Mouse (Mus musculus): ENCODE data around the gene Gpc2. TPM values are rescaled to one million over a fixed set of nuclear protein-coding genes. Genes with fewer than 3 reads are reported as not detected.

Gene Gpc2
- total and polyA plus RNA-seq, 3 experiments: 0.04 TPM; not detected in 2

- Histone ChIP-seq H3K4me1 (ENCODE audit: control insufficient read depth in 1 of 2, insufficient read depth in 2 of 2, low read length in 2 of 2) (peaks cover 12 to 53% of the 10 kb centered on the region in 2 experiments), H3K27ac (ENCODE audit: control insufficient read depth, low read depth, low read length) (peak overlapping the region; percentile 73), H3K9ac (ENCODE audit: control insufficient read depth, low read depth, low read length, poor library complexity, severe bottlenecking) (peak overlapping the region; percentile 80), H3K4me3 (ENCODE audit: control insufficient read depth in 1 of 2, insufficient read depth in 1 of 2, low read depth in 2 of 2, low read length in 2 of 2) (peak overlapping the region; percentile 68 to 84), H3K27me3 (ENCODE audit: control insufficient read depth in 1 of 2, insufficient read depth in 2 of 2, low read length in 2 of 2) (no peaks in the 10 kb centered on the region; a peak in 1 of 4 replicates), H3K79me2 (ENCODE audit: control insufficient read depth, insufficient read depth, low read length, poor library complexity) (peaks cover 15% of the 10 kb centered on the region), H3K9me3 (replicated peaks; ENCODE audit: insufficient read depth, low read length) (no peaks in the 10 kb centered on the region), H3K36me3 (ENCODE audit: control insufficient read depth in 1 of 2, insufficient read depth in 2 of 2, low read length in 2 of 2) (peaks cover 3 to 52% of the 10 kb centered on the region in 2 experiments; a peak in 3 of 4 replicates)
- no peak for DNase-seq (ENCODE audit: low read depth, low spot score)
- TF ChIP-seq ETS1 (IDR thresholded peaks at IDR 0.05; ENCODE audit: low read depth, low read length): no peak
- TF ChIP-seq ZMIZ1 (IDR thresholded peaks at IDR 0.05; ENCODE audit: low read depth, low read length): peak; percentile 32; the same call in 1 of the 2 replicates
- peak; percentile 31 for TF ChIP-seq POLR2AphosphoS2 (IDR thresholded peaks at IDR 0.05; ENCODE audit: low read length)
These were observed 23.7 kb downstream of the Gpc2 start for GRCm38 (mm10) chr5:138256094-138256467.

- Histone ChIP-seq H3K4me3 (ENCODE audit: control insufficient read depth in 1 of 2, insufficient read depth in 1 of 2, low read depth in 2 of 2, low read length in 2 of 2) (peak within 1 kb of the TSS; percentile 68 to 84), H3K36me3 (ENCODE audit: control insufficient read depth in 1 of 2, insufficient read depth in 2 of 2, low read length in 2 of 2) (peaks cover 3 to 48% of the 10 kb centered on the region in 2 experiments; a peak in 3 of 4 replicates), H3K4me1 (ENCODE audit: control insufficient read depth in 1 of 2, insufficient read depth in 2 of 2, low read length in 2 of 2) (peaks cover 12 to 49% of the 10 kb centered on the region in 2 experiments), H3K9ac (ENCODE audit: control insufficient read depth, low read depth, low read length, poor library complexity, severe bottlenecking) (peak within 1 kb of the TSS; percentile 80), H3K9me3 (replicated peaks; ENCODE audit: insufficient read depth, low read length) (no peaks in the 10 kb centered on the region), H3K27ac (ENCODE audit: control insufficient read depth, low read depth, low read length) (peak within 1 kb of the TSS; percentile 78), H3K27me3 (ENCODE audit: control insufficient read depth in 1 of 2, insufficient read depth in 2 of 2, low read length in 2 of 2) (no peaks in the 10 kb centered on the region; a peak in 1 of 4 replicates), H3K79me2 (ENCODE audit: control insufficient read depth, insufficient read depth, low read length, poor library complexity) (peaks cover 13% of the 10 kb centered on the region)
- peak; percentile 98 for DNase-seq (ENCODE audit: low read depth, low spot score)
- peak; percentile 91 for TF ChIP-seq TBP (IDR thresholded peaks at IDR 0.05; ENCODE audit: low read depth, low read length)
- peak; percentile 87 for TF ChIP-seq NRF1 (IDR thresholded peaks at IDR 0.05; ENCODE audit: insufficient read depth, low read depth, low read length, poor library complexity, severe bottlenecking)
- no peak for TF ChIP-seq TAL1 (IDR thresholded peaks at IDR 0.05; ENCODE audit: low read length)
- TF ChIP-seq USF1 (IDR thresholded peaks at IDR 0.05; ENCODE audit: low read depth, low read length): peak; percentile 97
- peak; percentile 7; the same call in 1 of the 2 replicates for TF ChIP-seq RAD21 (IDR thresholded peaks at IDR 0.05; ENCODE audit: low read depth, low read length)
- no peak; the same call in 1 of the 2 replicates for TF ChIP-seq KAT2A (conservative IDR thresholded peaks at IDR 0.05; ENCODE audit: low read depth, low read length)
- TF ChIP-seq MYC (IDR thresholded peaks at IDR 0.05; ENCODE audit: low read depth, low read length): peak; percentile 97
- peak; percentile 95 for TF ChIP-seq POLR2AphosphoS2 (IDR thresholded peaks at IDR 0.05; ENCODE audit: low read length)
- peak; percentile 88 for TF ChIP-seq MAX (IDR thresholded peaks at IDR 0.05; ENCODE audit: low read length)
- peak; percentile 94 for TF ChIP-seq MXI1 (IDR thresholded peaks at IDR 0.05; ENCODE audit: low read depth, low read length)
- no peak for TF ChIP-seq CTCF (IDR thresholded peaks at IDR 0.05 in 2 of 3, conservative IDR thresholded peaks at IDR 0.05 in 1 of 3; ENCODE audit: control insufficient read depth in 1 of 3, insufficient read depth in 1 of 3, low read depth in 2 of 3, low read length in 3 of 3, poor library complexity in 1 of 3, severe bottlenecking in 1 of 3)
- TF ChIP-seq NELFE (IDR thresholded peaks at IDR 0.05; ENCODE audit: low read depth, low read length): peak; percentile 90
- TF ChIP-seq ZC3H11A (IDR thresholded peaks at IDR 0.05; ENCODE audit: low read depth, low read length): no peak
- TF ChIP-seq SMC3 (IDR thresholded peaks at IDR 0.05; ENCODE audit: low read depth, low read length): peak; percentile 28; the same call in 1 of the 2 replicates
- no peak for TF ChIP-seq MEF2A (IDR thresholded peaks at IDR 0.05; ENCODE audit: extremely low read depth, insufficient replicate concordance, low read depth, low read length, poor library complexity, severe bottlenecking)
- peak; percentile 87 for TF ChIP-seq SIN3A (IDR thresholded peaks at IDR 0.05; ENCODE audit: low read length)
- 0 out of 2 replicates have a peak, but pooled peaks have one; percentile 17 for TF ChIP-seq UBTF (IDR thresholded peaks at IDR 0.05; ENCODE audit: borderline replicate concordance, insufficient read depth, low read depth, low read length)
- TF ChIP-seq BHLHE40 (IDR thresholded peaks at IDR 0.05; ENCODE audit: borderline replicate concordance, low read depth, low read length): peak; percentile 35; the same call in 1 of the 2 replicates
- peak; percentile 91 for TF ChIP-seq ETS1 (IDR thresholded peaks at IDR 0.05; ENCODE audit: low read depth, low read length)
- TF ChIP-seq MAZ (IDR thresholded peaks at IDR 0.05; ENCODE audit: low read depth, low read length): peak; percentile 16; the same call in 1 of the 2 replicates
- no peak; the same call in 1 of the 2 replicates for TF ChIP-seq RCOR1 (IDR thresholded peaks at IDR 0.05; ENCODE audit: low read depth, low read length)
- peak; percentile 48 to 90; a peak in 3 of 4 replicates for TF ChIP-seq USF2 (IDR thresholded peaks at IDR 0.05; ENCODE audit: borderline replicate concordance in 1 of 2, insufficient read depth in 1 of 2, low read depth in 1 of 2, low read length in 2 of 2)
- peak; percentile 25; the same call in 1 of the 2 replicates for TF ChIP-seq GATA1 (IDR thresholded peaks at IDR 0.05; ENCODE audit: low read depth, low read length)
- TF ChIP-seq MAFK (IDR thresholded peaks at IDR 0.05; ENCODE audit: borderline replicate concordance, low read depth, low read length): no peak; the same call in 1 of the 2 replicates
- TF ChIP-seq ZNF384 (IDR thresholded peaks at IDR 0.05; ENCODE audit: low read depth, low read length): no peak
- peak; percentile 88 for TF ChIP-seq CHD2 (IDR thresholded peaks at IDR 0.05; ENCODE audit: low read length)
- TF ChIP-seq JUND (IDR thresholded peaks at IDR 0.05; ENCODE audit: low read depth, low read length): no peak
These were observed 24.3 kb downstream of the Gpc2 start, which contains the start of gene Lamtor4 for GRCm38 (mm10) chr5:138255353-138256093. Gene Lamtor4 (plus strand): TSS chr5:138255482.
